Mouse (Mus musculus) small intestine, adult 2 months (tissue): ENCODE data around the gene Shc4. TPM values are rescaled to one million over a fixed set of nuclear protein-coding genes. Genes with fewer than 3 reads are reported as not detected.

Source experiments
- H3K27ac ChIP-seq: fragments of 200-500 bp; 2 replicates; pipeline ENCODE4 v1.5.1; 2012; ENCODE audit warnings: low read depth, low read length, control low read depth, inconsistent platforms; ENCODE audit not compliant: insufficient read depth
- H3K27me3 ChIP-seq: fragments of 200-500 bp; 2 replicates; pipeline ENCODE4 v1.6.1; 2012; ENCODE audit warnings: mild to moderate bottlenecking, moderate library complexity, low read length, inconsistent platforms; ENCODE audit not compliant: control insufficient read depth, insufficient read depth
- H3K36me3 ChIP-seq: fragments of 200-500 bp; 2 replicates; pipeline ENCODE4 v1.6.1; 2012; ENCODE audit warnings: mild to moderate bottlenecking, low read length, control low read depth, inconsistent platforms; ENCODE audit not compliant: control insufficient read depth, insufficient read depth
- H3K4me1 ChIP-seq: fragments of 200-500 bp; 2 replicates; pipeline ENCODE4 v1.6.1; 2012; ENCODE audit warnings: low read length, inconsistent platforms, mixed read lengths; ENCODE audit not compliant: control insufficient read depth, insufficient read depth, insufficient read length
- H3K4me3 ChIP-seq: fragments of 200-500 bp; 2 replicates; pipeline ENCODE4 v1.5.1; 2012; ENCODE audit warnings: low read depth, mild to moderate bottlenecking, control low read depth, inconsistent platforms, low read length, moderate library complexity
- CTCF ChIP-seq: fragments of 200-500 bp; IDR thresholded peaks from 2 replicates; pipeline ENCODE4 v1.5.1; 2012; ENCODE audit warnings: low read depth, mild to moderate bottlenecking, control low read depth, inconsistent platforms, low read length, moderate library complexity, mixed read lengths; ENCODE audit not compliant: insufficient replicate concordance, insufficient read length; ENCODE audit errors: extremely low read depth
- POLR2A ChIP-seq: fragments of 200-500 bp; IDR thresholded peaks from 2 replicates; pipeline ENCODE4 v1.6.1; 2012; ENCODE audit warnings: low read depth, mild to moderate bottlenecking, control low read depth, inconsistent platforms, low read length, moderate library complexity
- WGBS: fragments of 180-500 bp; shearing (Covaris S2); methylation state at CpG from one replicate; pipeline ENCODE4 v1.1.7; 2018; 5-methylcytosine and 5-hydroxymethylcytosine counted together
- polyA plus RNA-seq: library from polyadenylated mRNA; depleted of rRNA; stranded (reverse); fragments of >200 nt; gene quantifications from 2 replicates; pipeline ENCODE4 v1.2.3, GENCODE M21; 2012

Shc4 gene
- polyA plus RNA-seq, 1 experiment: 0.13 TPM

DNA sequence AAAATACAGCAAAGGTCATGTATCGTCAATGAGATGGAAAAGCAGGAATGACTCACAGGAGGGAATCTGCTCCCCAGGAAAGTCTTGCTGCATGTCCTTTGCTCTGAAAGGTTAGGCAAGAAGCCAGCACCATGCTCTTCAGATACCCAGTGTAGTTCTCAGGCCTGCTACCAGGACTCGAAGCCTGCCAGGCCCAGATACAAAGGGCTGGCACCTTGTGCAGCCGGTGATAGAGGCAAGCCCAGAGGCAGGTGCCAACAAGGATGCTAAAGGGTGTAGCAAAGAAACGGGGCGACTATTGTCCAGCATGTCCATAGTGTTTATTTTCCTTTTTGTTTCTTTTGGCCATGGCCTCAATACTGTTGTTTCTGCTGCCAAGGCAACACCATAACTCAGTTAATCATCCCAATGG, 17.4 kb downstream of the Shc4 start:
- no peaks in the 10 kb centered on the region for H3K36me3 ChIP-seq
- no peak for TF ChIP-seq CTCF
- no peak for TF ChIP-seq POLR2A
- no peaks in the 10 kb centered on the region for H3K4me1 ChIP-seq
- H3K27ac ChIP-seq: no peak overlapping the region
- H3K4me3 ChIP-seq: no peak overlapping the region
- 62% methylated on average over 5 of the region's 5 CpGs for WGBS
- no peaks in the 10 kb centered on the region for H3K27me3 ChIP-seq

DNA sequence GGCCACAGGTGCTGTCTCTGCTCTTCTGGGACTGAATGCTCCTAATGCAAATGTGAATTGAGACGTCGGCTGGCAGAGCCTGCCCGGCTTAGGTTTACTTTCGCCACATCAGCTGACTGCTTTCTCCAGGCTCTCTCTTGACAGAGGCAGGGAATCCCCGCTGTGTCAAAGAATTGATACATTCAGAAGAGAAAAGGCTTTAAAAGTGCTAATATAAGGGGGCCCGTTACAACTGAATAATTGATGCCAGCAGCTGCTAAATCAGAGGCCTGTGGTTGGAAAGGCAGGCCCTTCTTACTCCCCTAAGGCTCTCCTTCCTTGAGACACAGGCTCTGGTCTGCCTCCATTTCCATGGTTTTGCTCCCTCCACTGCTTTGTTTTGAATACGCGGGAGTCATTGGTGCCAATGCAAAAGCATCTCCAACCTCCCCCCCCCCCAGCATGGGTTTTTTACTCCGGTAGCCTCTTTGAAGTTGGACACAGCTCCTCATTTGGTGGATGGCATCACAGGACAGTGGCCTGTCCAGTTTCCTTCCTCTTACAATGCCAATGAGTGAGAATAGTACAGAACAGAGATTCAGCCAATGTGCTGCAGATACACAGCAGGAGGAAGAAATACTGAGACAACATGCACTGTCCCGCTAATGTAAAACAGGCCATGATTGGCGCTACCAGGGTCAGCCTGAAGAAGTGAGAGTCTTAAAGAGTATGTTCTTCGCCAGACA, 18.9 kb downstream of the Shc4 start:
- WGBS: 68% methylated on average over 12 of the region's 12 CpGs
- no peaks in the 10 kb centered on the region for H3K36me3 ChIP-seq
- no peak for TF ChIP-seq CTCF
- no peak for TF ChIP-seq POLR2A
- H3K27ac ChIP-seq: no peak overlapping the region
- no peaks in the 10 kb centered on the region for H3K27me3 ChIP-seq
- H3K4me1 ChIP-seq: no peaks in the 10 kb centered on the region
- H3K4me3 ChIP-seq: no peak overlapping the region

DNA sequence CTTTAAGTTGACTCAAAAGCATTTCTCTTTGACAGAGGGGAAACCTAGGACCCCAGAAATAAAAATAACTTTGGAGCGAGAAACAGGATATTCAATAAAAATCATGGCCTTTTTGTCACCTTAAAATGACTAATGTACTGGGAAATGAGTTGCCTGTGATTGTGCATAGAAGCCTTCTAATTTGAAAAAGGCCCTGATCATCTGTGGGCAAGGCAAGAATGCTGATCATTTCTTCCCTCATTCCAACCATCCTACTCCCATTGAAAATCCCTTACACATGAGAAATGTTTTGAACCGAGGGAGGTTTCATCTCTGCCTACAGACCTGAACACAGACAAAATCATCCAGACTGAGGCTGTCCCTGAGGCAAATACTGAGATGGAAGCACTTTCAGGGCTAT, 21.1 kb downstream of the Shc4 start:
- Histone ChIP-seq H3K4me3 (no peak overlapping the region), H3K4me1 (no peaks in the 10 kb centered on the region), H3K36me3 (no peaks in the 10 kb centered on the region), H3K27me3 (no peaks in the 10 kb centered on the region), H3K27ac (no peak overlapping the region)
- no peak for TF ChIP-seq POLR2A
- no peak for TF ChIP-seq CTCF
- WGBS: 86% methylated on average over 2 of the region's 2 CpGs

DNA sequence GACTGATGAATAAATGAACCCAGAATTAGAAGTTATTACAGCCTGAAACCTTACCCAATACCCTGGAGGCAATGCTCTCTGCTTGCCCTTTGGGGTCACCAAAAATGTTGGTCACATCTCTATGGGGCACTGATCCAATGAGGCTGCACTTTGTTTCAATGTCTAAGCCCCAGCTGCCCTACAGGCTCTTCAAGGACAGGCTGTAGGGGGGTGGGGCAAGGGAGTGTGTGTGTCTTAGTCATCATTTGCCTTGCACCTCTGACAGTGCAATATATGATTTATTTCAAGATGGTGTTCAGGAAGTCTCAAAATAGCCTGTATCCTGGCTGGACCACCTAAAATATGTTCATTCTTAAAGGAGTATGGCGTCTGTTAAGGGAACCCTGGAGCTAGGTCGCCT, 22.3 kb downstream of the Shc4 start:
- TF ChIP-seq POLR2A (no peak), CTCF (no peak)
- no peak overlapping the region for H3K27ac ChIP-seq
- H3K4me3 ChIP-seq: no peak overlapping the region
- H3K36me3 ChIP-seq: no peaks in the 10 kb centered on the region
- H3K4me1 ChIP-seq: no peaks in the 10 kb centered on the region
- WGBS: 86% methylated on average over 2 of the region's 2 CpGs
- no peaks in the 10 kb centered on the region for H3K27me3 ChIP-seq

DNA sequence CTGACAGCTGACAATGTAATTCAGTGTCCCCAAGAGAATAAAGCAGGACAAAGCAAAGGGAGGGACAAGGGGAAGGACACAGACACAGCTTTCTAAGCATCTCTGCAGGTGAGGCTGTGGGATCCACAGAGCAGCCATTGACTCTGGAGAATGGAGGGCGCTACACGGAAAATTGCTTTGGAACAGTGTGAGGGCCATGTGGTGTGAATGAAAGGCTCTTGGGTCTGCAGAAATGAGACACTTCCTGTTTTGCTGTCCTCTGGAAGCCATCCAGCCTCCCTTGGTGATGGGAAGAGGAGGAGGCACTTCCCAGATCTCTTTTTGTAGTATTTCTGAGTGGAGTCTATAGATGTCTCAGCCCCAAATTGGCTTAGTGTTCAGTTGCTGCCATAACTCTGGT, 27.7 kb downstream of the Shc4 start:
- Histone ChIP-seq H3K36me3 (no peaks in the 10 kb centered on the region), H3K4me3 (no peak overlapping the region), H3K27ac (no peak overlapping the region), H3K27me3 (no peaks in the 10 kb centered on the region), H3K4me1 (peaks cover 2% of the 10 kb centered on the region; the same call in 1 of the 2 replicates)
- TF ChIP-seq CTCF: no peak
- TF ChIP-seq POLR2A: no peak
- WGBS: 72% methylated on average over 2 of the region's 2 CpGs

DNA sequence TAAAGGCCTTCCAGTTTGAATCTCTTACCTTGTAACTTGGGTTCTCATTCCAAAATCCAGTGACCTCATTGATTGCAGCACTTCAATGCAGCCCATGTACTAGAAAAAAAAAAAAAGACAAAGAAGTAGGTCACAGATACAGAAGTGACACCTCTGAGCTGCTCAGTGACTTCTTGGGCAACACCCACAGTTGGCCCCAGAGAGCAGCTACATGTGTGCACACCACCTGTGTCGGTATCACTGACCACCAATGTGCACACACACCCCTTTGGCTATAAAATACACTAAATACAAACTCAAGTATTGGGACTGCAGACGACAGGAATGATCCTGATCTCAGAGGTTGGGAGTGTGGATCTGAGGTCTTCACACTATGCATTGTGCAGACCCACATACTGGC, 29.1 kb downstream of the Shc4 start:
- Histone ChIP-seq H3K27ac (no peak overlapping the region), H3K4me1 (peaks cover 2% of the 10 kb centered on the region; the same call in 1 of the 2 replicates), H3K4me3 (no peak overlapping the region), H3K36me3 (no peaks in the 10 kb centered on the region), H3K27me3 (no peaks in the 10 kb centered on the region)
- TF ChIP-seq POLR2A (no peak), CTCF (no peak)
- 67% methylated on average over 2 of the region's 2 CpGs for WGBS

DNA sequence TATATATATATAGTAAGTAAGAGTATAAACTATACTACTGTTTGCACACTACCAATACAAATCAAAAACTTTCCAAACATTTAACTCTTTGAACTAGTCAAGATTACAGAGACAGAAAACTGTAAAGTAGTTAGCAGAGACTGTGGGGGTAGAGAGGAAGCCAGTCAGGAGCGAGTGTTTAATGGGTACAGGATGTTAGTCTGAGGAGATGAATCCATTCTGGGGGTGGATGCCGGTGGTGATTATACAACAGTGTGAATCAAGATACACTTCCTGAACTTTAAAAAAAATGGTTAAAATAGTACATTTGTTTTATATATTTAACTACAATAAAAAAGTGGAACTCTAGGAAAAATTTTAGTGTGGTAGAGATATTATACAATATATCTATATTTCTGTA, 31.9 kb downstream of the Shc4 start:
- no peak overlapping the region for H3K4me3 ChIP-seq
- peaks cover 2% of the 10 kb centered on the region; the same call in 1 of the 2 replicates for H3K4me1 ChIP-seq
- H3K27me3 ChIP-seq: no peaks in the 10 kb centered on the region
- H3K36me3 ChIP-seq: no peaks in the 10 kb centered on the region
- WGBS: 60% methylated on average over 2 of the region's 2 CpGs
- no peak overlapping the region for H3K27ac ChIP-seq
- TF ChIP-seq CTCF: no peak
- TF ChIP-seq POLR2A: no peak
